Mouse (Mus musculus): ENCODE data around the gene Unc80.

Unc80 gene

GRCm38 (mm10) chr1:66704523-66704922, 236.4 kb downstream of the Unc80 start:
- DNase-seq (ENCODE audit: low spot score) = no peak

- DNase-seq (ENCODE audit: low spot score) = no peak
Measured at GRCm38 (mm10) chr1:66712859-66713258, 244.7 kb downstream of the Unc80 start.

DNA sequence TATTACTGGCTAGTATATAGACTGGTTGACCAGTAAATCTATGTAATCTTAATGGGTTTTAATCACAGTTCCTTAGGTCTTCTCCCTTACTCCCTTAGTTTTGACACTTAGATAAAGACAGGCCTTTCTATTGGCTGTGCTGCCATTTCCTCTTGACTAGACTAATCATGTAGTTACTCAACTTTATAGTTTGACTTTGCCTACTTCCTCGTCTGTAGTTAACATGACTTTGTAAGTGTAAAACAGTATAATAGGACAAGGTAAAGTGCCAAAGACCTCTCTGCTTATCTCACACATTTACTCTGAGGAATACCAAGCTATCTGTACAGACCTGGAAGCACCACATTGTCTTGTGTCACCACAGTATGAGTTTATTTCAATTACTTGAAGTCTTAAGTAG, 262.4 kb downstream of the Unc80 start:
- DNase-seq (ENCODE audit: low spot score) = no peak
